Mouse (Mus musculus) forebrain, embryonic 11.5 days (tissue): ENCODE data around the gene Ntn5. TPM values are rescaled to one million over a fixed set of nuclear protein-coding genes. Genes with fewer than 3 reads are reported as not detected.

Experiments used
- ATAC-seq: fragments of 200-750 bp; cut with Nextera tagmentation; replicated peaks from 2 replicates; pipeline ENCODE4 v1.8.0; 2017; ENCODE audit warnings: moderate TSS enrichment; ENCODE audit not compliant: low FRiP score
- DNase-seq: peaks from one replicate; pipeline ENCODE4 v3.0.0-alpha.2; 2017; ENCODE audit warnings: low spot score
- H3K27ac ChIP-seq: fragments of 300-500 bp; sonication (generic); 2 replicates; pipeline ENCODE4 v1.5.1; 2014; ENCODE audit warnings: low read depth, low read length
- H3K27me3 ChIP-seq: fragments of 300-500 bp; sonication (generic); 2 replicates; pipeline ENCODE4 v1.6.1; 2014; ENCODE audit warnings: mild to moderate bottlenecking, low read length, mixed read lengths; ENCODE audit not compliant: control insufficient read depth, insufficient read depth
- H3K36me3 ChIP-seq: fragments of 300-500 bp; sonication (generic); 2 replicates; pipeline ENCODE4 v1.6.1; 2014; ENCODE audit warnings: mild to moderate bottlenecking, low read length, moderate library complexity, mixed read lengths; ENCODE audit not compliant: control insufficient read depth, insufficient read depth
- H3K4me1 ChIP-seq: fragments of 300-500 bp; sonication (generic); replicated peaks from 2 replicates; pipeline ENCODE4 v1.6.1; 2014; ENCODE audit warnings: low read length, mixed read lengths; ENCODE audit not compliant: control insufficient read depth, insufficient read depth
- H3K4me2 ChIP-seq: fragments of 300-500 bp; sonication (generic); 2 replicates; pipeline ENCODE4 v1.6.1; 2014; ENCODE audit warnings: low read depth, mild to moderate bottlenecking, low read length, moderate library complexity, mixed read lengths; ENCODE audit not compliant: severe bottlenecking
- H3K4me3 ChIP-seq: fragments of 300-500 bp; sonication (generic); 2 replicates; pipeline ENCODE4 v1.5.1; 2014; ENCODE audit warnings: low read depth, low read length
- H3K9ac ChIP-seq: fragments of 300-500 bp; sonication (generic); 2 replicates; pipeline ENCODE4 v1.6.1; 2014; ENCODE audit warnings: low read length
- H3K9me3 ChIP-seq: fragments of 300-500 bp; sonication (generic); 2 replicates; pipeline ENCODE4 v1.6.1; 2016; ENCODE audit warnings: low read length, mixed read lengths; ENCODE audit not compliant: control insufficient read depth
- WGBS: fragments of 180-500 bp; shearing (Covaris S2); extraction: QIAGEN DNeasy Blood & Tissue Kit; methylation state at CpG from one replicate; pipeline ENCODE4 v1.1.7; 2014; 5-methylcytosine and 5-hydroxymethylcytosine counted together
- polyA plus RNA-seq: library from polyadenylated mRNA; unstranded; fragments of >200 nt; fragmentation: Nextera tagmentation; extraction: Ambion mirVana; gene quantifications from 2 replicates; pipeline ENCODE4 v1.2.1, GENCODE M21; 2014

The Ntn5 gene
- polyA plus RNA-seq, 1 experiment from 2014 or later: 0.41 TPM

DNA sequence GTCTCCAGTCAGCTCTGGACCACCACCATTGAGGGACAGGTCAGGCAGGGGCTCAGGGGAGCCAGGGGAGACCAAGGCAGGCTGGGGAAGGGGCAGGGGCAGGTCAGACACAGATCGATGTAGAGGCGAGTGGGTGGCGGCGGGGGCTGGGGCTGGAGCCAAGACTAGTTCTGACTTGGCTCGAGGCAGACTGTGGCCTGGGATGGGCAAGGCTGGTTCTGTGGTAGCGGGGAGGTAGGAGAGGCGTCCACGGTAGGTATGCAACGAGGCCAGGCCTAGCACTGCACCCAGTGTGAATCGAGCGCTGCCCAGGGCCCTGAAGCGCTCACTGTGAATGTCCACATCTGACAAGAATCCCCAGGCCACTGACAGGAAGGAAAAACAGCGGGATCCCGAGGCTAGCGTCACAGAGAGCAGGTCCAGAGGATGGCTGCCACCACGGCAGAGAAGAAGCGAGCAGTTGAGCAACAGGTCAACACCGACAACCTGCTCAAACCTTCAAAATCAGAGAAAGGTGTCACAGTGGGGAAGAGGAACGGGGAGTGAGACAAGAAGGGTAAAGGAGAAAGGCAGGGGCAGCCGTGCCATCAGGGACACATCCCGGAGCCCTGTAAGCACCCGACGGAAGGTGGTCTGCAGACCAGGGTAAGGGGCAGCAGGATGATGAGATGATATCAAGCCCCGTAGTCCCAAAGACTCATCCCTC is 27.6 kb downstream of the Ntn5 start:
- Histone ChIP-seq H3K4me1 (peaks cover 28% of the 10 kb centered on the region), H3K4me2 (no peak overlapping the region), H3K9ac (no peak overlapping the region), H3K4me3 (no peak overlapping the region), H3K36me3 (peaks cover 18% of the 10 kb centered on the region; the same call in 1 of the 2 replicates), H3K27me3 (no peaks in the 10 kb centered on the region), H3K9me3 (no peaks in the 10 kb centered on the region), H3K27ac (no peak overlapping the region)
- DNase-seq: no peak
- no peak for ATAC-seq
- 93% methylated on average over 24 of the region's 24 CpGs for WGBS

GRCm38 (mm10) chr7:45712022-45712757 is 28.4 kb downstream of the Ntn5 start:
- no peak overlapping the region for H3K27ac ChIP-seq
- 90% methylated on average over 21 of the region's 21 CpGs for WGBS
- H3K4me1 ChIP-seq: peaks cover 32% of the 10 kb centered on the region
- no peak overlapping the region for H3K4me3 ChIP-seq
- no peak overlapping the region for H3K9ac ChIP-seq
- H3K36me3 ChIP-seq: peaks cover 18% of the 10 kb centered on the region; the same call in 1 of the 2 replicates
- H3K27me3 ChIP-seq: no peaks in the 10 kb centered on the region
- H3K9me3 ChIP-seq: no peaks in the 10 kb centered on the region
- no peak for DNase-seq
- ATAC-seq: no peak
- no peak overlapping the region for H3K4me2 ChIP-seq

DNA sequence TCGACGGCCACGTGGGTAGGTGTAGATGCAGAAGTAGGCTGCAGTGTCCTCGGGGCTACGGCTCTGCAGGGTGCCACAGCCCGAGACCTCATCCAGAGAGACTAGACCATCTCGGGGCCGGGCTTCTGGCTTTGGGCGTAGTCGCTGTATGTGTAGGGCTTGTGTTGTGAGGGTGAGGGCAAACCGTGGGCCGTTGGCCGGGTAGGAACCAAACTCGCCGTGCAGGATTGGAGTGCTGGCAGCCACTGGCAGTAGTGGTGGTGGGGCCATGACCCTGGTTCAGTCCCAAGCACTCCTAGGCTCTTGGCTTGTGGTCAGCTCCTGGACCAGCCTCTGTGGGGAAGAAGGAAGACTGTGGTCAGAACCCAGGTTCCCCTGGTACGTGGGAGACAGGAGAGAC is 29.6 kb downstream of the Ntn5 start:
- ATAC-seq (no peak), DNase-seq (no peak)
- Histone ChIP-seq H3K27me3 (no peaks in the 10 kb centered on the region), H3K36me3 (peaks cover 18% of the 10 kb centered on the region; the same call in 1 of the 2 replicates), H3K27ac (no peak overlapping the region), H3K9me3 (no peaks in the 10 kb centered on the region), H3K4me3 (no peak overlapping the region), H3K4me2 (no peak overlapping the region), H3K9ac (no peak overlapping the region), H3K4me1 (peaks cover 22% of the 10 kb centered on the region)
- WGBS: 95% methylated on average over 16 of the region's 16 CpGs

- H3K9ac ChIP-seq: no peak overlapping the region; the same call in 1 of the 2 replicates
- peaks cover 24% of the 10 kb centered on the region for H3K4me1 ChIP-seq
- H3K27ac ChIP-seq: no peak overlapping the region
- no peaks in the 10 kb centered on the region for H3K27me3 ChIP-seq
- 78% methylated on average over 6 of the region's 6 CpGs for WGBS
- H3K4me2 ChIP-seq: peak overlapping the region; percentile 85; the same call in 1 of the 2 replicates
- H3K4me3 ChIP-seq: peak overlapping the region; percentile 60
- DNase-seq (no peak), ATAC-seq (no peak)
- H3K9me3 ChIP-seq: no peaks in the 10 kb centered on the region
- H3K36me3 ChIP-seq: peaks cover 18% of the 10 kb centered on the region; the same call in 1 of the 2 replicates
Observed at GRCm38 (mm10) chr7:45713881-45714520, 30.2 kb downstream of the Ntn5 start.

- peak overlapping the region; percentile 60 for H3K4me3 ChIP-seq
- peak overlapping the region; percentile 62 for H3K9ac ChIP-seq
- 12% methylated on average over 14 of the region's 14 CpGs for WGBS
- peaks cover 23% of the 10 kb centered on the region; the same call in 1 of the 2 replicates for H3K36me3 ChIP-seq
- peak overlapping the region; percentile 85 for H3K4me2 ChIP-seq
- peaks cover 25% of the 10 kb centered on the region for H3K4me1 ChIP-seq
- H3K9me3 ChIP-seq: no peaks in the 10 kb centered on the region
- no peaks in the 10 kb centered on the region for H3K27me3 ChIP-seq
- H3K27ac ChIP-seq: no peak overlapping the region
- DNase-seq (no peak), ATAC-seq (no peak)
Observed at GRCm38 (mm10) chr7:45714630-45715089, 30.8 kb downstream of the Ntn5 start.

DNA sequence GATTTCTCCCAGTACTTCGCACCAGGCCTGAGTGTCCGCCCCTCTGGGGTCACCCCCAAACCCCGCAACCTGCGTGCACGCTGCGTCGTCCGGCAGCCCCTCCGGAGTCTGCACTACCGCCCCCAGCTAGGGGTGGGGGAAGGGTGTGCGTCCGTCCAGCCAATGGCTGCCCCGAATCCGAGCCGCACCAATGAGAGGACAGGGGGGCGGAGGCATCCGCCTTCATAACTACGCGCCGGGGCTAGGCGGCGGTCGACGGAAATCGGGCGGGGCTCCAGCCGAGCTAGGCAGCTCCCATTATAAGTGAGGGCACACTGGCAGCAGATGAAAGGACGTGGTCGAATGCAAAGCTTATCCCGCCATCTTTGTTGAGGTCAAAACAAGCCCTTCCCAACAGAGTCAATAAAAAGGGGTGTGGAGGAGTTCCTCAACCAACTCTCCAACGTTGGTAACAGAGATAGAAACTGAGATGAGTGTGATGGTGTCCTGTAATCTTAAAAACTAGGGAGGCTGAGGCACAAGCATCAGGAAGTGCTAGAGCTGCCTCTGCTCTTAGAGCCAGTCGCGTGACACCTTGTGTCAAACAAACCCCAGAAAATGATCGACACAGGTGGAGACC is 31.4 kb downstream of the Ntn5 start, which contains the start of gene Rpl18:
TSS of gene Rpl18 (plus strand) at position 368 of the 619 bp plus-strand sequence.
- peaks cover 25% of the 10 kb centered on the region for H3K4me1 ChIP-seq
- DNase-seq: peak; percentile 97
- peak; percentile 92 for ATAC-seq
- no peaks in the 10 kb centered on the region for H3K9me3 ChIP-seq
- WGBS: 8% methylated on average over 34 of the region's 34 CpGs
- 0 out of 2 replicates have a peak within 1 kb of the TSS, but pooled peaks have one; percentile 21 for H3K27ac ChIP-seq
- peak within 1 kb of the TSS; percentile 62 for H3K9ac ChIP-seq
- H3K4me3 ChIP-seq: peak within 1 kb of the TSS; percentile 60
- H3K27me3 ChIP-seq: no peaks in the 10 kb centered on the region
- H3K36me3 ChIP-seq: peaks cover 26% of the 10 kb centered on the region; the same call in 1 of the 2 replicates
- peak within 1 kb of the TSS; percentile 85 for H3K4me2 ChIP-seq

GRCm38 (mm10) chr7:45715741-45716459 is 32.1 kb downstream of the Ntn5 start:
- H3K27ac ChIP-seq: no peak overlapping the region

More at GRCm38 (mm10) chr7:45715741-45716459, 32.1 kb downstream of the Ntn5 start:
- peaks cover 21% of the 10 kb centered on the region for H3K36me3 ChIP-seq
- H3K4me1 ChIP-seq: peaks cover 25% of the 10 kb centered on the region
- DNase-seq (peak; percentile 52), ATAC-seq (no peak)
- H3K27me3 ChIP-seq: no peaks in the 10 kb centered on the region
- peak overlapping the region; percentile 85; the same call in 1 of the 2 replicates for H3K4me2 ChIP-seq
- H3K4me3 ChIP-seq: peak overlapping the region; percentile 60; the same call in 1 of the 2 replicates
- no peak overlapping the region for H3K9ac ChIP-seq
- 88% methylated on average over 19 of the region's 19 CpGs for WGBS
- no peaks in the 10 kb centered on the region for H3K9me3 ChIP-seq
